Mouse (Mus musculus) activated CD4-positive, CD25-positive, alpha-beta regulatory T cell (primary cell): ENCODE measurements around the gene Hs3st4. TPM values are rescaled to one million over a fixed set of nuclear protein-coding genes. Genes with fewer than 3 reads are reported as not detected.

ENCODE experiments used
- polyA plus RNA-seq, 2 experiments: library from polyadenylated mRNA; unstranded; fragments of 100-300 nt; shearing (Covaris generic); gene quantifications; one replicate each; pipeline ENCODE4 v1.2.1; 2017

The Hs3st4 gene
- under 1 TPM in 1 of 2 experiments, not detected in 1; 0.12 TPM for polyA plus RNA-seq

GRCm38 (mm10) chr7:123982461-123983038 lies at the start of gene Hs3st4:
TSS of gene Hs3st4 (plus strand) at chr7:123982869.

